13 mouse cellular contexts compared by ENCODE assay signal in genomic region chr1:176827945-176828485, GRCm38 (mm10). TPM values are rescaled to one million over a fixed set of nuclear protein-coding genes. Genes with fewer than 3 reads are reported as not detected.
DNase-seq lines count a peak whose midpoint lies in the region; ATAC-seq and TF ChIP-seq lines count a peak whose summit lies in the region.
"Had no signal": no experiment of that assay in that cellular context is flagged by ENCODE, and none has a peak within 500 bp of the region (broad histone marks: within the 10 kb centered on the region; RNA-seq: fewer than 3 reads in every experiment).

No protein-coding gene starts in this region.

- H3K4me2 ChIP-seq in heart, embryonic 16.5 days (ENCODE audit: low read depth, low read length): no peak overlapping the region
- no peak overlapping the region for H3K4me2 ChIP-seq in heart, embryonic 12.5 days
- no peak overlapping the region for H3K4me2 ChIP-seq in midbrain, embryonic 11.5 days
- H3K4me2 ChIP-seq in midbrain, embryonic 14.5 days (ENCODE audit: low read length): no peak overlapping the region
- H3K4me2 ChIP-seq in forebrain, embryonic 16.5 days (ENCODE audit: low read length): no peak overlapping the region
- H3K4me2 ChIP-seq: forebrain, embryonic 15.5 days had no signal

- H3K27me3 ChIP-seq in heart, embryonic 16.5 days (ENCODE audit: control insufficient read depth, insufficient read depth, low read length): no peaks in the 10 kb centered on the region
- H3K27me3 ChIP-seq in heart, embryonic 12.5 days (replicated peaks): no peaks in the 10 kb centered on the region
- no peaks in the 10 kb centered on the region for H3K27me3 ChIP-seq in midbrain, embryonic 11.5 days (ENCODE audit: control insufficient read depth, insufficient read depth, low read length)
- H3K27me3 ChIP-seq in midbrain, embryonic 14.5 days (ENCODE audit: control insufficient read depth, insufficient read depth, low read length): no peaks in the 10 kb centered on the region
- no peaks in the 10 kb centered on the region for H3K27me3 ChIP-seq in small intestine, adult 2 months (ENCODE audit: control insufficient read depth, insufficient read depth, low read length)
- H3K27me3 ChIP-seq in forebrain, embryonic 16.5 days (replicated peaks; ENCODE audit: control insufficient read depth, insufficient read depth, low read length): no peaks in the 10 kb centered on the region
- H3K27me3 ChIP-seq: forebrain, embryonic 15.5 days had no signal

- H3K9me3 ChIP-seq in heart, embryonic 16.5 days (replicated peaks; ENCODE audit: control insufficient read depth, low read length): no peaks in the 10 kb centered on the region
- no peaks in the 10 kb centered on the region for H3K9me3 ChIP-seq in heart, embryonic 12.5 days (replicated peaks)
- no peaks in the 10 kb centered on the region for H3K9me3 ChIP-seq in midbrain, embryonic 11.5 days (ENCODE audit: control insufficient read depth, low read length)
- H3K9me3 ChIP-seq in midbrain, embryonic 14.5 days (ENCODE audit: control insufficient read depth, low read length): no peaks in the 10 kb centered on the region
- H3K9me3 ChIP-seq in forebrain, embryonic 16.5 days (ENCODE audit: control insufficient read depth, low read length): no peaks in the 10 kb centered on the region
- H3K9me3 ChIP-seq: forebrain, embryonic 15.5 days; G1E had no signal

- DNase-seq in midbrain, embryonic 11.5 days (ENCODE audit: low spot score, missing footprints): peak; percentile 53
- no peak for DNase-seq in midbrain, embryonic 14.5 days
- DNase-seq in adipocyte (ENCODE audit: low spot score): no peak
- DNase-seq: cerebellum, adult 11-12 months; left cerebral cortex, postnatal 4 days had no signal

- 0 out of 2 replicates have a peak overlapping the region, but pooled peaks have one; percentile 16 for H3K27ac ChIP-seq in heart, embryonic 16.5 days (ENCODE audit: low read length)
- H3K27ac ChIP-seq in heart, embryonic 12.5 days (ENCODE audit: poor library complexity, severe bottlenecking): no peak overlapping the region
- no peak overlapping the region for H3K27ac ChIP-seq in midbrain, embryonic 11.5 days (ENCODE audit: low read depth, low read length)
- no peak overlapping the region for H3K27ac ChIP-seq in midbrain, embryonic 14.5 days (replicated peaks; ENCODE audit: low read depth, low read length)
- 0 out of 2 replicates have a peak overlapping the region, but pooled peaks have one; percentile 18 for H3K27ac ChIP-seq in small intestine, adult 2 months (ENCODE audit: insufficient read depth, low read depth, low read length)
- no peak overlapping the region for H3K27ac ChIP-seq in forebrain, embryonic 16.5 days (ENCODE audit: low read length)
- H3K27ac ChIP-seq: forebrain, embryonic 15.5 days; kidney, postnatal 0 days had no signal

- H3K4me3 ChIP-seq in heart, embryonic 16.5 days (ENCODE audit: low read length): no peak overlapping the region
- H3K4me3 ChIP-seq in heart, embryonic 12.5 days: no peak overlapping the region
- H3K4me3 ChIP-seq in midbrain, embryonic 11.5 days (ENCODE audit: low read depth, low read length): no peak overlapping the region
- no peak overlapping the region for H3K4me3 ChIP-seq in midbrain, embryonic 14.5 days (replicated peaks; ENCODE audit: low read depth, low read length)
- no peak overlapping the region for H3K4me3 ChIP-seq in small intestine, adult 2 months (ENCODE audit: low read depth, low read length)
- no peak overlapping the region for H3K4me3 ChIP-seq in forebrain, embryonic 16.5 days (replicated peaks; ENCODE audit: low read length)
- H3K4me3 ChIP-seq: forebrain, embryonic 15.5 days had no signal

- H3K4me1 ChIP-seq in heart, embryonic 16.5 days (ENCODE audit: control insufficient read depth, insufficient read depth, low read length): peaks cover 16% of the 10 kb centered on the region
- H3K4me1 ChIP-seq in heart, embryonic 12.5 days (replicated peaks): peaks cover 37% of the 10 kb centered on the region
- H3K4me1 ChIP-seq in midbrain, embryonic 11.5 days (ENCODE audit: control insufficient read depth, insufficient read depth, low read length): no peaks in the 10 kb centered on the region
- no peaks in the 10 kb centered on the region for H3K4me1 ChIP-seq in midbrain, embryonic 14.5 days (ENCODE audit: control insufficient read depth, insufficient read depth, low read length)
- H3K4me1 ChIP-seq in small intestine, adult 2 months (ENCODE audit: control insufficient read depth, insufficient read depth, insufficient read length, low read length): 0 out of 2 replicates have a peak, but pooled peaks cover 2% of the 10 kb centered on the region
- no peaks in the 10 kb centered on the region for H3K4me1 ChIP-seq in forebrain, embryonic 16.5 days (replicated peaks; ENCODE audit: control insufficient read depth, insufficient read depth, low read length)
- H3K4me1 ChIP-seq: forebrain, embryonic 15.5 days had no signal

- no peaks in the 10 kb centered on the region for H3K36me3 ChIP-seq in heart, embryonic 16.5 days (ENCODE audit: control insufficient read depth, insufficient read depth)
- no peaks in the 10 kb centered on the region for H3K36me3 ChIP-seq in heart, embryonic 12.5 days
- H3K36me3 ChIP-seq in midbrain, embryonic 11.5 days (ENCODE audit: control insufficient read depth, insufficient read depth, low read length): no peaks in the 10 kb centered on the region
- H3K36me3 ChIP-seq in midbrain, embryonic 14.5 days (ENCODE audit: control insufficient read depth, insufficient read depth, low read length): peaks cover 13% of the 10 kb centered on the region; the same call in 1 of the 2 replicates
- peaks cover 6% of the 10 kb centered on the region; the same call in 1 of the 2 replicates for H3K36me3 ChIP-seq in small intestine, adult 2 months (ENCODE audit: control insufficient read depth, insufficient read depth, low read length)
- H3K36me3 ChIP-seq in forebrain, embryonic 16.5 days (ENCODE audit: control insufficient read depth, insufficient read depth): no peaks in the 10 kb centered on the region; the same call in 1 of the 2 replicates
- H3K36me3 ChIP-seq: forebrain, embryonic 15.5 days had no signal

- no peak overlapping the region for H3K9ac ChIP-seq in heart, embryonic 16.5 days (ENCODE audit: low read length)
- H3K9ac ChIP-seq in heart, embryonic 12.5 days: no peak overlapping the region
- H3K9ac ChIP-seq in midbrain, embryonic 11.5 days (ENCODE audit: low read length): no peak overlapping the region
- H3K9ac ChIP-seq in midbrain, embryonic 14.5 days (replicated peaks; ENCODE audit: low read length): no peak overlapping the region
- H3K9ac ChIP-seq in forebrain, embryonic 16.5 days (replicated peaks; ENCODE audit: low read depth, low read length): no peak overlapping the region
- H3K9ac ChIP-seq: forebrain, embryonic 15.5 days had no signal

- no peak for TF ChIP-seq POLR2A in small intestine, adult 2 months (IDR thresholded peaks at IDR 0.05; ENCODE audit: low read depth, low read length)

- ATAC-seq in heart, embryonic 16.5 days (replicated peaks; ENCODE audit: extremely low read depth, insufficient read depth, low FRiP score): no peak
- ATAC-seq in heart, embryonic 12.5 days (ENCODE audit: insufficient number of reproducible peaks, low FRiP score): no peak
- no peak for ATAC-seq in midbrain, embryonic 11.5 days (ENCODE audit: low FRiP score)
- ATAC-seq in midbrain, embryonic 14.5 days (ENCODE audit: low FRiP score, low TSS enrichment): no peak
- peak; percentile 29 for ATAC-seq in granulocyte monocyte progenitor cell, adult 5-6 weeks (replicated peaks; ENCODE audit: poor library complexity, severe bottlenecking)
- ATAC-seq in forebrain, embryonic 16.5 days: no peak
- ATAC-seq: forebrain, embryonic 15.5 days had no signal

- TF ChIP-seq CTCF in small intestine, adult 2 months (IDR thresholded peaks at IDR 0.05; ENCODE audit: extremely low read depth, insufficient read length, insufficient replicate concordance, low read depth, low read length): no peak

- 74% methylated on average over 5 of the region's 5 CpGs for WGBS in heart, embryonic 16.5 days
- 75% methylated on average over 5 of the region's 5 CpGs for WGBS in heart, embryonic 12.5 days
- WGBS in midbrain, embryonic 11.5 days: 79% methylated on average over 5 of the region's 5 CpGs
- WGBS in midbrain, embryonic 14.5 days: 75% methylated on average over 5 of the region's 5 CpGs
- 69% methylated on average over 5 of the region's 5 CpGs for WGBS in small intestine, adult 2 months
- 72% methylated on average over 5 of the region's 5 CpGs for WGBS in forebrain, embryonic 16.5 days

RNA-seq across cellular contexts. Expression of gene Sdccag8, which starts 13.6 kb away (rescaled TPM):
- polyA plus RNA-seq in heart, embryonic 16.5 days (2015; fragmentation: Nextera tagmentation; extraction: Ambion mirVana): 11.1 and 11.5 TPM in 2 replicates
- polyA plus RNA-seq in heart, embryonic 12.5 days (2016; fragmentation: Nextera tagmentation; extraction: Ambion mirVana): 9.0 and 10.0 TPM in 2 replicates
- 29.4 and 30.1 TPM in 2 replicates for polyA plus RNA-seq in midbrain, embryonic 11.5 days (2014; fragmentation: Nextera tagmentation; extraction: Ambion mirVana)
- 22.8 and 23.5 TPM in 2 replicates for polyA plus RNA-seq in midbrain, embryonic 14.5 days (2014; fragmentation: Nextera tagmentation; extraction: Ambion mirVana)
- 10.5 and 15.8 TPM in 2 replicates for total RNA-seq in granulocyte monocyte progenitor cell, adult 5-6 weeks (2014; fragmentation: Nextera tagmentation)
- total RNA-seq in granulocyte monocyte progenitor cell, adult 5-6 weeks (2017): 20.6 and 23.4 TPM in 2 replicates
- polyA plus RNA-seq in small intestine, adult 2 months (2012; rRNA removed): 3.6 and 5.1 TPM in 2 replicates
- polyA plus RNA-seq in forebrain, embryonic 16.5 days (2015; fragmentation: Nextera tagmentation; extraction: Ambion mirVana): 33.9 and 34.0 TPM in 2 replicates

RNA-seq across cellular contexts. Expression of gene Cep170, which starts 14.1 kb away (rescaled TPM):
- 16.2 and 16.7 TPM in 2 replicates for polyA plus RNA-seq in heart, embryonic 16.5 days (2015; fragmentation: Nextera tagmentation; extraction: Ambion mirVana)
- 29.6 and 33.1 TPM in 2 replicates for polyA plus RNA-seq in heart, embryonic 12.5 days (2016; fragmentation: Nextera tagmentation; extraction: Ambion mirVana)
- 69.2 and 80.3 TPM in 2 replicates for polyA plus RNA-seq in midbrain, embryonic 11.5 days (2014; fragmentation: Nextera tagmentation; extraction: Ambion mirVana)
- polyA plus RNA-seq in midbrain, embryonic 14.5 days (2014; fragmentation: Nextera tagmentation; extraction: Ambion mirVana): 144 and 182 TPM in 2 replicates
- 39.6 and 41.9 TPM in 2 replicates for total RNA-seq in granulocyte monocyte progenitor cell, adult 5-6 weeks (2014; fragmentation: Nextera tagmentation)
- total RNA-seq in granulocyte monocyte progenitor cell, adult 5-6 weeks (2017): 33.1 and 40.9 TPM in 2 replicates
- polyA plus RNA-seq in small intestine, adult 2 months (2012; rRNA removed): 0.62 and 0.66 TPM in 2 replicates
- 152 and 166 TPM in 2 replicates for polyA plus RNA-seq in forebrain, embryonic 16.5 days (2015; fragmentation: Nextera tagmentation; extraction: Ambion mirVana)

Comparison
In these comparisons a context has a peak if more than half of its experiments do, and no peak if none do; other contexts are left out.
1. H3K27ac ChIP-seq: peak in heart, embryonic 16.5 days (single experiment) and small intestine, adult 2 months (single experiment); none in heart, embryonic 12.5 days (single experiment), midbrain, embryonic 11.5 days (single experiment), midbrain, embryonic 14.5 days (single experiment) and forebrain, embryonic 16.5 days (single experiment).
2. RNA of gene Cep170, which starts 14.1 kb away (polyA plus RNA-seq): 144 to 182 TPM in midbrain, embryonic 14.5 days, 152 to 166 TPM in forebrain, embryonic 16.5 days, 69.2 to 80.3 TPM in midbrain, embryonic 11.5 days, 29.6 to 33.1 TPM in heart, embryonic 12.5 days and 16.2 to 16.7 TPM in heart, embryonic 16.5 days; 0.62 to 0.66 TPM in small intestine, adult 2 months; every median in the first group is over 10 times any median in the second.